Mouse (Mus musculus) MEL (cell line): ENCODE measurements at regions not wholly inside any gene's neighbourhood (a gene's known extent, or its start where the extent isn't known, plus 50 kb on each side); places are given as distances from the start of the nearest gene placed in this dataset.

ENCODE experiments used
- CHD2 ChIP-seq: IDR thresholded peaks from 2 replicates; pipeline ENCODE4 v1.6.1; 2011; ENCODE audit warnings: low read length, improper control_type of control experiment
- CTCF ChIP-seq, 3 experiments: IDR thresholded peaks in 2 of 3; conservative IDR thresholded peaks in 1 of 3; 2 replicates each; pipeline ENCODE4 v1.5.1; 2011 to 2012; ENCODE audit warnings: low read length in 3 of 3, low read depth in 2 of 3, mild to moderate bottlenecking in 2 of 3, improper control_type of control experiment in 1 of 3, inconsistent platforms in 1 of 3, mixed read lengths in 1 of 3, moderate library complexity in 1 of 3; ENCODE audit not compliant: control insufficient read depth in 1 of 3, insufficient read depth in 1 of 3, poor library complexity in 1 of 3, severe bottlenecking in 1 of 3
- SMC3 ChIP-seq: IDR thresholded peaks from 2 replicates; pipeline ENCODE4 v1.6.1; 2011; ENCODE audit warnings: low read depth, low read length, improper control_type of control experiment

- TF ChIP-seq SMC3: no peak
- no peak for TF ChIP-seq CHD2
- TF ChIP-seq CTCF (IDR thresholded peaks at IDR 0.05 in 2 of 3, conservative IDR thresholded peaks at IDR 0.05 in 1 of 3; ENCODE audit: control insufficient read depth in 1 of 3, insufficient read depth in 1 of 3, low read depth in 2 of 3, low read length in 3 of 3, poor library complexity in 1 of 3, severe bottlenecking in 1 of 3): no peak
Observed at GRCm38 (mm10) chr10:24367010-24367409, 143.7 kb downstream of the Moxd1 start.
